ENCODE assay signal across 8 mouse cellular contexts in the genomic region with DNA sequence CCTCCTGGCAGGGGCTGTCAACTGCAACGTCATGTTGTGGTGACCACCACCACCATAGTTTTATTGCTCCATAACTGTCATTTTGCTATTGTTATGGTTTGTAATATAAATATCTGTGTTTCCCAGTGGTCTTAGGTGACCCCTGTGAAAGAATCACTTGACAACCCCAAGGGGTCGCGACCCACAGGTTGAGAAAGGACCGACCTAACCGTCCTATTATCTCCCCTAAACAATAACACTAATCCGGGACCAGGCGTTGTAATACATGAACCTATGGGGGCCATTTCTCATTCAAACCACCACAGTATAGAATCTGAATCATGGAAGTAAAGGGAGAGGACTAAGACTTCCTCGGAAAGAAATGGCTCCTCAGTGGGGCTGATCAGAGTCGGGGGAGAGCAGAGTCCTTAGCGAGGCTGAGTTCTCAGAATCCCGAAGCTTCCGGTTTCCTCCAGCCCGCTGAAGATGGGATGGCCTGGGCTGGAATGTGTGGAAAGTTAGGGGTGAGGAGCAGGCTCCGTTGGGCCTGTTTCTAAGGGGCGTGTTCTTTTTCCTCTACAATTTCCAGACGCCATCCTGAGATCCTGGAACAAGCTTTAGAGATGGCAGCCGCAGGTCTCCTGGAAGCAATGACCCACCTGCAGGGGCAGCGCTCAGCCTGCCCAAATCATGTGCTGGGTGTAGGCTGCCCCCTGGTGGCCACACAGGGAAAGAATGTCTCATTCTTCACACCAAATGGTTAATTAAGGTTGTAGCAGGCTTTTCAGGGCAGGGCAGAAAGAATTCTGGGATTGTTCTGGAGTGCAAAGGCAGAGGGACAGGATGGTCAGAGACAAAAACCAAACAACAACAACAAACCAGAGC. TPM values are rescaled to one million over a fixed set of nuclear protein-coding genes. Genes with fewer than 3 reads are reported as not detected.
DNase-seq lines count a peak whose midpoint lies in the region; ATAC-seq lines count a peak whose summit lies in the region.

No protein-coding gene starts in this region.

- intact Hi-C loops in left cerebral cortex, postnatal 14 days (cut with DNase I) = loop anchor here (1.0 kb wide), 1 partner anchor 83 kb away; no protein-coding TSS in a partner anchor

- ATAC-seq in megakaryocyte-erythroid progenitor cell, adult 5-6 weeks (replicated peaks; ENCODE audit: low FRiP score, low TSS enrichment, poor library complexity, severe bottlenecking) = no peak

- peak; percentile 82 for DNase-seq in adipocyte (ENCODE audit: low spot score)
- peak; percentile 91 to 92 for DNase-seq in cerebellum, postnatal 36 days
- peak; percentile 87 for DNase-seq in gastrocnemius, postnatal 10 days
- peak; percentile 69 for DNase-seq in hindlimb bud, embryonic 11.5 days (ENCODE audit: extremely low spot score, low read depth, low spot score)
- peak; percentile 81 to 84 for DNase-seq in left cerebral cortex, postnatal 14 days (ENCODE audit: low spot score in 2 of 2)
- peak; percentile 89 for DNase-seq in mesoderm, embryonic 11.5 days (ENCODE audit: low read depth, low spot score)
- DNase-seq in right cerebral cortex, postnatal 4 days = peak; percentile 83

RNA-seq across cellular contexts. Expression of a gene that starts 3.0 kb away (rescaled TPM):
- total RNA-seq in gastrocnemius, postnatal 10 days (2021) = 10 to 100 TPM in 1 of 2 experiments, 1 to 10 TPM in 1; 9.2 to 11.6 TPM
- 10 to 100 TPM in 1 of 2 experiments, 1 to 10 TPM in 1; 7.3 to 11.9 TPM for total RNA-seq in left cerebral cortex, postnatal 14 days (2021)
- total RNA-seq in megakaryocyte-erythroid progenitor cell, adult 5-6 weeks (2014; fragmentation: Nextera tagmentation) = 1.5 and 4.3 TPM in 2 replicates
- 3.1 and 4.5 TPM in 2 replicates for total RNA-seq in megakaryocyte-erythroid progenitor cell, adult 5-6 weeks (2017)

RNA-seq across cellular contexts. Expression of a gene that starts 11.4 kb away (rescaled TPM):
- under 1 TPM; 0.23 to 0.25 TPM for total RNA-seq in gastrocnemius, postnatal 10 days (2021)
- 1 to 10 TPM in 1 of 2 experiments, under 1 TPM in 1; 0.42 to 1.1 TPM for total RNA-seq in left cerebral cortex, postnatal 14 days (2021)
- not detected in 2 replicates for total RNA-seq in megakaryocyte-erythroid progenitor cell, adult 5-6 weeks (2014; fragmentation: Nextera tagmentation)
- not detected in 2 replicates for total RNA-seq in megakaryocyte-erythroid progenitor cell, adult 5-6 weeks (2017)

RNA-seq across cellular contexts. Expression of a gene that starts 15.6 kb away (rescaled TPM):
- total RNA-seq in gastrocnemius, postnatal 10 days (2021) = 10 to 100 TPM; 10.7 to 11.7 TPM
- 10 to 100 TPM; 31.1 to 32.0 TPM for total RNA-seq in left cerebral cortex, postnatal 14 days (2021)
- total RNA-seq in megakaryocyte-erythroid progenitor cell, adult 5-6 weeks (2014; fragmentation: Nextera tagmentation) = 27.3 and 30.7 TPM in 2 replicates
- 15.1 and 17.2 TPM in 2 replicates for total RNA-seq in megakaryocyte-erythroid progenitor cell, adult 5-6 weeks (2017)

RNA-seq across cellular contexts. Expression of a gene that starts 20.3 kb away (rescaled TPM):
- 10 to 100 TPM; 10.7 to 12.2 TPM for total RNA-seq in gastrocnemius, postnatal 10 days (2021)
- total RNA-seq in left cerebral cortex, postnatal 14 days (2021) = 10 to 100 TPM; 44.9 to 49.9 TPM
- total RNA-seq in megakaryocyte-erythroid progenitor cell, adult 5-6 weeks (2014; fragmentation: Nextera tagmentation) = 46.8 and 53.3 TPM in 2 replicates
- total RNA-seq in megakaryocyte-erythroid progenitor cell, adult 5-6 weeks (2017) = 34.5 and 74.8 TPM in 2 replicates

RNA-seq across cellular contexts. Expression of a gene that starts 28.5 kb away (rescaled TPM):
- total RNA-seq in gastrocnemius, postnatal 10 days (2021) = 1 to 10 TPM; 2.8 to 4.0 TPM
- 1 to 10 TPM; 3.7 to 4.0 TPM for total RNA-seq in left cerebral cortex, postnatal 14 days (2021)
- total RNA-seq in megakaryocyte-erythroid progenitor cell, adult 5-6 weeks (2014; fragmentation: Nextera tagmentation) = 26.2 and 65.9 TPM in 2 replicates
- 38.0 and 79.3 TPM in 2 replicates for total RNA-seq in megakaryocyte-erythroid progenitor cell, adult 5-6 weeks (2017)
